Mouse (Mus musculus): ENCODE measurements around the gene Vmn2r82.
"Not testable (repeated sequence)": the region's sequence is repeated elsewhere in the genome, so short reads cannot be mapped to it uniquely, and the experiment has no call there.

Vmn2r82 gene

GRCm38 (mm10) chr10:79356220-79356619 lies at the start of gene Vmn2r82:
Gene Vmn2r82, plus strand, starts transcription at chr10:79356520.
- DNase-seq (ENCODE audit: low read depth, low spot score): not testable (repeated sequence)

GRCm38 (mm10) chr10:79322033-79322736 lies 34.1 kb upstream of the Vmn2r82 start:
- DNase-seq (ENCODE audit: low read depth, low spot score): peak; percentile 4

- peak; percentile 1 for DNase-seq (ENCODE audit: low read depth, low spot score)
Observed at GRCm38 (mm10) chr10:79322737-79323086, 33.6 kb upstream of the Vmn2r82 start.

- DNase-seq (ENCODE audit: low read depth, low spot score): not testable (repeated sequence)
Observed at GRCm38 (mm10) chr10:79399946-79400700, 43.8 kb downstream of the Vmn2r82 start.

- DNase-seq (ENCODE audit: low read depth, low spot score): peak; percentile 94
Observed at GRCm38 (mm10) chr10:79417142-79417771, 60.9 kb downstream of the Vmn2r82 start.

- DNase-seq (ENCODE audit: low read depth, low spot score): peak; percentile 35
Observed at GRCm38 (mm10) chr10:79417772-79418170, 61.5 kb downstream of the Vmn2r82 start.

- DNase-seq (ENCODE audit: low read depth, low spot score): not testable (repeated sequence)
Observed at GRCm38 (mm10) chr10:79435141-79435820, 79.0 kb downstream of the Vmn2r82 start.

All from A20 (cell line).